Mouse (Mus musculus) gastrocnemius, adult 2 months (tissue): ENCODE results near the gene Gm20388. TPM values are rescaled to one million over a fixed set of nuclear protein-coding genes. Genes with fewer than 3 reads are reported as not detected.

Source experiments
- DNase-seq: peaks from one replicate; pipeline ENCODE4 v3.0.0; 2022
- H3K27ac ChIP-seq: fragments of 200-600 bp; 2 replicates; pipeline ENCODE4 v1.8.1; 2022; ENCODE audit warnings: mild to moderate bottlenecking
- H3K4me3 ChIP-seq: fragments of 200-600 bp; 2 replicates; pipeline ENCODE4 v1.8.1; 2022; ENCODE audit warnings: mild to moderate bottlenecking, moderate library complexity
- CTCF ChIP-seq: fragments of 200-600 bp; IDR thresholded peaks from 2 replicates; pipeline ENCODE4 v1.8.1; 2022; ENCODE audit warnings: antibody characterized with exemption, mild to moderate bottlenecking, moderate library complexity
- intact Hi-C: fragments of 180-260 bp; cut with DNase I; formaldehyde crosslinking; loops from one replicate; pipeline ENCODE4 v1.15.1; 2025
- total RNA-seq, 2 experiments: library from RNA; stranded (reverse); gene quantifications; 2 replicates each; pipeline ENCODE4 v1.2.3; 2021

Gm20388 gene
- total RNA-seq, 2 experiments from 2014 or later: 6.1 to 15.0 TPM

DNA sequence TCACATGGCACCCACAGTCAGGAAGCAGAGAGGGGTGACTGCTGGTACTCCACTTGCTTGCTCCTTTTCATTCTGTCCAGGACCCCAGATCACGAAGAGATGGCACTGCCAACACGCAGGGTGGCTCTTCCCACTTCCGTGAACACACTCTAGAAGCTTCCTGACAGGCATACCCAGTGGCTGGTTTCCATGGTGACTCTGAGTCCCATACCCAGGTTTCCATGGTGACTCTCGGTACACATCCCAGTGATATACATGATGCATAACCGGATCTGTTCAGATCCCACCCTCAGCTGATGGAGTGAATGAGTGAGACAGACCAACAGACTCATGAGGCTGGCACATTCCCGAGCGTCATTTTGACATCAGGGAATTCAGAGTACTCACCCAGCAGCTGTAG, 1148.5 kb downstream of the Gm20388 start:
- intact Hi-C loops: no loop called here
- no peak for DNase-seq
- TF ChIP-seq CTCF: no peak
- no peak overlapping the region for H3K27ac ChIP-seq
- H3K4me3 ChIP-seq: no peak overlapping the region

DNA sequence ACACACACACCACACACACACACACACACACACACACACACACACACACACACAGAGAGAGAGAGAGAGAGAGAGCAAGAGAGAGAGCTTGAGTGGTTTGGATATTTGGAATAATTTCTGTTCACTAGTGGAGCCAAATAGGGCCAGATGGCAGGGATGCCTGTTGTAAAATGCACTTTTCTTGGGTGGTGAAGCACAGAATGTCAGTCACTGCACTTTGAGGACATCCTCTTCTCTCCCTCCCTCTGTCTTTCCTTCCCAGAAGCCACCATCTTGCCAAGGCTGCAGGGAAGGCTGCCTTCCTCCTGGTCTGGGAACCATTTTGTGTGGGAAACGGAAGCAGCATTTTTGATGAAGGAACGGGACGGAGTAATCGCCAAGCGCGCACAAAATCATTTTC, 1151.9 kb downstream of the Gm20388 start:
- no peak overlapping the region for H3K27ac ChIP-seq
- no peak overlapping the region for H3K4me3 ChIP-seq
- intact Hi-C loops: no loop called here
- no peak for TF ChIP-seq CTCF
- DNase-seq: no peak

DNA sequence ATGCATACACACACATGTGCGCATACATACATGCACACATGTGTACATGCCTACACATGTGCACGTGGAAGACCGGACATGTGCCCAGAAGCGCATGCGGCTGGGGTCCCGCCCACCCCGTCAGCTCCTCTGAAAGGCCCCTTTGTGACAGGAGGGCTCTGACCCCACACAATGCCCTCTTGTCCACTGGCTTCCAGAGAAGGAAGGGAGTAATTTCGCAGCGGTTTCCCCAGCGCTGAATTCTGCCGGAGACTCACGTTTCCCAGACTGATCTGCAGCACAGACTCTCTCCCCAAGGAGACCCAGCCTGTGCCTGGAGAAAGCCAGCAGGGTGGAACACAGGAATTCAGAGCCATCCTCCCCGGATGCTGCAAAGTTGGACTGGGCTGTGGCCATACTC, 1153.0 kb downstream of the Gm20388 start:
- H3K4me3 ChIP-seq: no peak overlapping the region
- H3K27ac ChIP-seq: no peak overlapping the region
- intact Hi-C loops: no loop called here
- no peak for DNase-seq
- TF ChIP-seq CTCF: no peak

DNA sequence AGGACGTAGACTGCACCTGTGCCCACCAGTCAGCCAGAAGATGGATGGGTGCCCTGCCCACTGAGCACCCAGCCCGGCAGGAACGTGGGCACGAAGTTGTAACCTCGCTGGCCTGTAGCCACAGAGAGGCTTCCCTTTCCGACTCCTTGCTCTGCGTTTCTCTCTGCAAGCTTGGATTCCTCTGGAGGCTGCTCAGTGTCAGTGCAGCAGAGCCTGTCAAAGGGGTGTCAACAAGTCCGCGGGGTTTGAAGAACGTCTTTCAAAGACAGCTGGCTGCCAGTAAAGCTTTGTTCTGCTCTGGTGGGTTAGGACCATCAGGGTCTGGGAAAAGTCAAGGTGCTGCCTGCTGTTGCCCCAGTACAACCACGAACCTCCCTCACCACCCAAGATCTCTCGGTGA, 1160.8 kb downstream of the Gm20388 start:
- TF ChIP-seq CTCF: no peak
- Histone ChIP-seq H3K27ac (no peak overlapping the region), H3K4me3 (no peak overlapping the region)
- intact Hi-C loops: no loop called here
- DNase-seq: no peak

DNA sequence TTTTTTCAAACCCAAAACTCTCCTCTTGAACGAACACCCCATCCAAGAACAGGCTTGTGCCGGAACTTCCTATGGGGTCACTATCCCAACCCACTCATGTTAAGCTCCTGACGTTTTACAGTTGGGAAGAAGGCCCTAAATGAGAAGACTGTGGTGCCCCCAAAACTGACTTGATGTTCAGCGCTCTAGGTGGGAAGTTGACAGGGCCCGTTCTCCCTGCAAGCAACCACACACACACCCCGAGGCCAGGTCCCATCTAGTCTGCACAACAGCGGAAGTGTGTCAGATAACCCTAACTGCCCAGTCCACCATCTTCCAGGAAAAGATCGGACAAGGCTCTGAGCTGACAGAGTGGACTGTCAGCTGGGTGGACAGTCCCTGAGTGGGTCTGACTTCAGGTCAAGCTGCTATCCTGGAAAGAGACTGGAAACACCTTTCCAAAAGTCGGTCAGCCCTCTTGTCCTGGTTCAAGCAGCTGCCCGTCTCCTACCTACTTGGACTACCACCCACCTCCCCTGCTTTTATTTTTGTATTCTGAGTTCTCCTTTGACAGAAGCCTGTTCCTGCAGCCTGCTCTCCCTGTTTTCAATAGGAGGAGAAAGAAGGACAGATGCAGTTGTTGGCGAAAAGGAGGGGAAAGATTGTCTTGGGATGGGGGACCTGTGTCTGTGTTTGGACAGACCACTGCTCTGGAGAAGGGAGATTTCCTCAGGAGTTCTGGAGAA, 1161.9 kb downstream of the Gm20388 start:
- TF ChIP-seq CTCF: no peak
- intact Hi-C loops: no loop called here

DNA sequence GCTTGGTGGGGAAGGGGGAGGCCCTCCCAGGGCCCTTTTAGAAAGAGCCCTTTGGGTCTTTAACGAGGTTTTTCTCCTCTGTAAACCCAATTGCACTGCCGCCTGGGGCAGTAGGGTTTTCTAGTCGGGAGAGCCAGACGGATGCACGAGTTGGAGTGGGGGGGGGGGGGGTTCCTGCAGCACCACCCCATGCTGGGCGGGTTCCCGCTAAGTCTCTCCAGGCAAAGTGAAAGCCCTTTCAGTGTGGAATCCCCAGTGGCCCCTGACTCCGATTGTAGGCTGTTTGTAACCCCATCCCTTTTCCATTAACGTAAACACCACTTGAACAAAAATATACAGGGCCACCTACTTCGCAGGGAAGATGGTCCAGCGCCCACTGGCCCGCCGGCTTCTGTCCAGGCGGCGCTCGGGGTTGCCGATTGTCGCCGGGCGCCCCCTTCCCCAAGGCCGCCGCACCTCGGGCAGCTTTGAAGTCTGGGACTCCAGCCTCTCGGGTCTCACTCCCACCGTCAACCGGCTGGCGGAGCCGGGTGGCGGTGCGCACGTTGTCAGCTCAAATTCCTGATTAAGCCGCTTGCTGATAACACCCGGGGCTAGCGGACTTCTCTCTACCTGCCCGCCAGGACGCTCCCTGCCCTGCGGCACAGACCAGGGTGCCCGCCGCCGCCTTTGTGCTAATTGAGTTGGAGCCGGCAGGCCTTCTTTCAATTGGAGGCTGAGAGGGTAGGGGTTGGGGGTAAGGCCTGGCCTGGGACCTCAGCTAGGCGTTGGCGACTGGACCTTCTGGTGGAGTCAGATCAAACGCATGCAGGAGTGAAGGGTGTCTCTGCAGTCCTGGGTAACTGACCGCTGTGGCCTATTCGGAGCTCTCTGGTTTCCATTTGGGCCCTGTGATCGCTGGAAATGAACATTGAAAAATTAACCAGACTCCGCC, 1162.8 kb downstream of the Gm20388 start:
- intact Hi-C loops: no loop called here
- peak overlapping the region; percentile 64 for H3K4me3 ChIP-seq
- TF ChIP-seq CTCF: no peak

More for the DNA sequence above, 1161.9 kb downstream of the Gm20388 start:
- H3K4me3 ChIP-seq: peak overlapping the region; percentile 64
- H3K27ac ChIP-seq: no peak overlapping the region
- no peak for DNase-seq

DNA sequence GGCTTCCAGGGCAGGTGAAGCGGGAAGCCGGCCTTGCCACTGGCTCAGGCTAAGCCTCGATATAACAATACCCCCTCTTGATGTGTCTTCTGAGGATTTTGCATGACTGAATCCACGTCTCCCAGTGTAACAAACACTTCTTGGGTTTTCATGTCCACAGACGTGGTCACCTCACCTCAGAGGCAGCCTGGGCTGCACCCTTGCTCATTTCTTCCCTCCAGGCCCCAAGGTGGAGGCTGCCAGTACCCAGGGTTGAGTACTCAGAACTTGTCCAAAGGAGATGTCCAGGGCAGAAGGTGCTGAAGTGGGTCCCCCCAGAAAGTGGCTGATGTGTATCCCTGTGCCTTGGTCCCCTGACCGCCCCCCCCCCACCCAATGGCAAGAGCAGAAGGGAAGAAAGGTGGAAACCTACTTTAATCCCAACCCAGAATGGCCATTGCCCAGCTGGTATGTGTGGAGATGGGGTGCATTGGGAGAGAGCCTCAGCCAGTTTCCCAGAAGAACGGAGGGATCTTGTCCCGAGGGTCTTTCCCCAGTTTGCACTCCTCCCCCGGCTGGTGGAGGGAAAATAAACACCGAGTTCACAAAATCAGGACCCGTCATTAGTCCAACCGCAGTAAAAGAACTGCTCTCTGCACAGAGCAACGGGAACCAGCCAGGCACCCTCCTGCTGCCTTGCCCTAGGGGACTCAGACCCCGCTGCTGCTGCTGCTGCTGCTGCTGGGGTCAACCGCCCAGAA, 1163.6 kb downstream of the Gm20388 start:
- Histone ChIP-seq H3K4me3 (no peak overlapping the region), H3K27ac (no peak overlapping the region)
- no peak for TF ChIP-seq CTCF
- intact Hi-C loops: no loop called here
- DNase-seq: no peak

More for the DNA sequence above, 1162.8 kb downstream of the Gm20388 start:
- H3K27ac ChIP-seq: no peak overlapping the region
- DNase-seq: no peak

DNA sequence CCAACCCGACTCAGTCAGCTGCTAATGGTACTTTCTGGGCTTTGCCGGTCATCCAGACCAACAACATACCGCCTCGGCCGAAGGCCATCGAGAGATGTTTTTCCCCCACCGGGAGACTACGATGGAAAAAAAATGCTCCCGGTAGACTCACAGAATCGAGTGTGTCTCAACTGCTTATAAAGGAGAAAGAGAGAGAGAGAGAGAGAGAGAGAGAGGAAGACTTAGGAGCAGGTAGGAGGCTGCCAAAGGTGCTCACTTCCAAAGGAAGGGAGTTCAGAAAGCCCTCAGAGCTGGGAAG, 1164.2 kb downstream of the Gm20388 start:
- no peak for TF ChIP-seq CTCF
- DNase-seq: no peak
- no peak overlapping the region for H3K4me3 ChIP-seq
- intact Hi-C loops: no loop called here
- no peak overlapping the region for H3K27ac ChIP-seq

DNA sequence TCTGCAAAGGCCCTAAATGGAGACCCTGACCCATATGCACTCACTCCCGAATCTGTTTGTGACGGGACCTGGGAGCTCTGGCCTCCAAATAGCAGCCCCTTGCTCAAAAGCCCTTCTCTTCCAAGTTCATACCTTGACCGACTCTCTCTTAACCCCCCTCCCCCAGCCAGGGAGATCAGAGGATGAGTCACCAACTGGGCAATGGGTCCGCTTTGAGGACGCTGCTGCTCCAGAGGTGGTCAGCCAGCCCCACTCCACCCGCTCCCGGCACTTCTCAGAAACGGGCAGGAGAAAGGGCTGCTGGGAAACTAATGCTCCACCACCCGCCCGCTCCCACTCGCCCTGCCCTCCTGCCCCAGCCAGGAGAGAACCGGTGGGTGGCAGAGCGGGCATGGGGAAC, 1165.3 kb downstream of the Gm20388 start:
- no peak overlapping the region for H3K4me3 ChIP-seq
- H3K27ac ChIP-seq: no peak overlapping the region
- DNase-seq: no peak
- TF ChIP-seq CTCF: no peak
- intact Hi-C loops: no loop called here

DNA sequence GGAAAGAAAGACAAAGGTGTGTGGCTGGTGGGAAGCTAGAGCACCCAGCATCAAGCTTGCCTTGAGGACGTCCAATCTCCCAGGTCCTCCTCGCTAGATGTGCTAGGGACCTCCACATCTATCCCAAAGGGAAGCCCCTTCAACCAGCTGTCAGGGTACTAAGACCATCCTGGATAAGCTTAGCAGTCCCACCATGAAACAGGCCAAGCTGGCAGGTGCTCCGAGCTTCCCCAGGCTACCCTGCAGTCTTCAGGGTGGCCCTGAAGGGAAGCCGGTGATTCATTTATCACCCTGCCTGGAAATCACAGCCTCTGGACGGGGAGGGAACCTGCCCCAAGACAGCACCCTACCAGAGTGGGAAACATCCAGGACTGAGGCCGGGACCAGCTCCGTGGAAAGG, 1165.9 kb downstream of the Gm20388 start:
- no peak for TF ChIP-seq CTCF
- H3K27ac ChIP-seq: no peak overlapping the region
- DNase-seq: no peak
- no peak overlapping the region for H3K4me3 ChIP-seq
- intact Hi-C loops: no loop called here

DNA sequence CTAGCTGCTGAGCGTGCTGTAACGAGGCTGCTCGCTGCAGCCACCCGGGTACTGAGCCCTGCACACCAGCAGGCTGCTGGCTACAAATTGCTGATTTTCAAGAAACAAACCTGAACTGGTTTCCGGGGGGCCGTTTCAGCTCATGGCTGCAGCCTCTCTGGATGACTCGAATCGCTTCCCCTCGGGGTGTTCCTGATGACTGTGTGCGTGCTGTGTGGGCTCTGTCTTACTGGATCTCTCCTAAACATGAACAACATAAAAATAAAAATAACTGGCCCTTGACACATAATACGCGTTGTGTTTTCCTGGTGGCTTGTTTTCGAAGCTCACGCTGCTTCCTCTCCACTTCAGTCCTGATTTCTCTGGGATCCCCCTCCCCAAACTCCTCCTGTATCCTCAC, 1168.1 kb downstream of the Gm20388 start:
- intact Hi-C loops: no loop called here
- no peak for TF ChIP-seq CTCF
- Histone ChIP-seq H3K27ac (no peak overlapping the region), H3K4me3 (no peak overlapping the region)
- no peak for DNase-seq

DNA sequence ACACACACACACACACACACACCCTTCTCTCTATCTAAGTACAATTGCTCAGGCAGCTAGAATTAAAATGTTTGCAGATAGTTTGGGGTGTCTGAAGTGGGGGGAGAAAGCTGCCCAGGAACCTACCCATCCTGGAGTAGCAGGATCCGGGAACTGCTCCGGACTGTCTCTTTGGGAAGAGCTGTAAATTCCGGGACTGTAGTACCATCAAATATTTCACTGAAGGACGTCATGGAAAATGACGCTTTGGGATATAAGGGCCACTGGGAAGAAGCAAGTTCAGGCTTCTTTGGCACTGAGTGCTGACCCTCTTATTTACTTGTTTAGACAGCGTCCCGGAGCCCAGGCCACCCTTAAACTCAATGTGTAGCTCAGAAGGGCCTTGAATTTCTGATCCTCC, 1168.6 kb downstream of the Gm20388 start:
- no peak overlapping the region for H3K4me3 ChIP-seq
- intact Hi-C loops: no loop called here
- no peak for TF ChIP-seq CTCF
- no peak overlapping the region for H3K27ac ChIP-seq
- no peak for DNase-seq

DNA sequence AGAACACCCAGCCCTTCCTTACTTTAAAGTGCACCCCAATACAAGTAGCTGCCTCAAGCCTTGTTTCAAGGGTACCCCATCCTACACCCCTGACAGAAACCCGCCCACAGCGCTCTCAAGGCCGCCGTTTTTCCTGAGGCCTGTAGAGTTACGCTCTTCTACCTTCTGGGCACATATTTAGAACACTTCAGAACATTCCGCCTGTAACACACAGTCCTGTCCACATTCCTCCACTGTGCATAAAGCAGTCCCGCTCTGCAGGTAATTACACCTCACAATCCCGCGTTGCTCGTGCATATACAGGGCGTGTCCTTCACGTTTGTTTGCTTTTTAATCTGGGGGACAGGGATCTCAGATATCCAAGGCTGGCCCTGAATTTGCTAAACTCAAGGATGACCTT, 1169.3 kb downstream of the Gm20388 start:
- Histone ChIP-seq H3K27ac (no peak overlapping the region), H3K4me3 (no peak overlapping the region)
- DNase-seq: no peak
- intact Hi-C loops: no loop called here
- TF ChIP-seq CTCF: no peak
